Mouse (Mus musculus) layer of hippocampus, adult 6 months (tissue): ENCODE measurements around the gene Gm10181. TPM values are rescaled to one million over a fixed set of nuclear protein-coding genes. Genes with fewer than 3 reads are reported as not detected.

Experiments
- long read RNA-seq, 2 experiments: library from polyadenylated mRNA; unstranded; transcript quantifications; one replicate each; pipeline ENCODE4 v2.0.0; 2019 to 2020
- polyA plus RNA-seq: library from polyadenylated mRNA; unstranded; fragments of <200 nt; fragmentation: Nextera tagmentation; gene quantifications from 2 replicates; pipeline ENCODE4 v1.2.3, GENCODE M21; 2021

Gm10181 gene
- not detected in 2 replicates for polyA plus RNA-seq
- long read RNA-seq, experiment 1: 0 reads
- long read RNA-seq, experiment 2: 0 reads

DNA sequence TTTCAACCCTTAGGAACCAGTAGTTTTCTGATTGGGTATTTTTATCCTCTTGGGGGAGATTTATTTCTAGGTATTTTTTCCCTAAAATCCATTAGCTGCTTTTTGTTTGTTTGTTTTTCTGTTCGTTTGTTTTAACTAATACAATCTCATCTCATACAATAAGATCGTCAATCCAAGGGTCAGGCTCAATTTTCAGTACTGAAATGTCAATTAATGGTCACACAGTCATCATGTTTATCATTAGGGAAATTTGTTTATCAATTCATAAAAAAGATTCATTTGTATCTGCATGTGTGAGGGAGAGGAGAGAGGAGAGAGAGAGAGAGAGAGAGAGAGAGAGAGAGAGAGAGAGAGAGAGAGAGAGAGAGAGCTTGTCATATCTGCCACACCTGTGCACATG, at the start of gene Gm10181:
Gm10181 (plus strand) TSS at position 301 of the 400 bp plus-strand sequence.

Other genes starting within 250 kb of the Gm10181 start
- 12.7 and 12.9 TPM in 2 replicates for gene Herpud2, start 62.4 kb downstream of the Gm10181 start, polyA plus RNA-seq
- 353 and 369 TPM in 2 replicates for gene Sept7, start 163.0 kb downstream of the Gm10181 start, polyA plus RNA-seq